Mouse (Mus musculus): ENCODE results near the gene Lrrc29.

The Lrrc29 gene

GRCm38 (mm10) chr8:105326141-105326672 lies at the start of gene Lrrc29, which contains the start of gene Tmem208:
TSS of gene Lrrc29 (minus strand) at chr8:105326278.
TSS of gene Tmem208 (plus strand) at chr8:105326354.
- peak; percentile 99 for DNase-seq (ENCODE audit: low spot score in 2 of 2)

- DNase-seq (ENCODE audit: low spot score in 2 of 2): peak; percentile 42 to 77
Measured at GRCm38 (mm10) chr8:105374513-105374966, 48.5 kb upstream of the Lrrc29 start.

- no peak for DNase-seq (ENCODE audit: low spot score in 2 of 2)
Measured at GRCm38 (mm10) chr8:105373032-105373431, 47.0 kb upstream of the Lrrc29 start, which contains the start of gene Plekhg4. TSS of gene Plekhg4 (plus strand) at chr8:105373274.

- no peak for DNase-seq (ENCODE audit: low spot score in 2 of 2)
Measured at GRCm38 (mm10) chr8:105372473-105372872, 46.4 kb upstream of the Lrrc29 start.

GRCm38 (mm10) chr8:105367107-105367506 lies 41.0 kb upstream of the Lrrc29 start:
- no peak for DNase-seq (ENCODE audit: low spot score in 2 of 2)

GRCm38 (mm10) chr8:105361751-105362702 lies 35.9 kb upstream of the Lrrc29 start:
- no peak for DNase-seq (ENCODE audit: low spot score in 2 of 2)

- no peak for DNase-seq (ENCODE audit: low spot score in 2 of 2)
Measured at GRCm38 (mm10) chr8:105359646-105360045, 33.6 kb upstream of the Lrrc29 start.

GRCm38 (mm10) chr8:105359208-105359607 lies 33.1 kb upstream of the Lrrc29 start:
- no peak for DNase-seq (ENCODE audit: low spot score in 2 of 2)

GRCm38 (mm10) chr8:105356681-105357080 lies 30.6 kb upstream of the Lrrc29 start:
- DNase-seq (ENCODE audit: low spot score in 2 of 2): no peak

GRCm38 (mm10) chr8:105355179-105356024 lies 29.3 kb upstream of the Lrrc29 start:
- DNase-seq (ENCODE audit: low spot score in 2 of 2): no peak

GRCm38 (mm10) chr8:105354549-105354948 lies 28.5 kb upstream of the Lrrc29 start:
- no peak for DNase-seq (ENCODE audit: low spot score in 2 of 2)

GRCm38 (mm10) chr8:105353583-105354135 lies 27.6 kb upstream of the Lrrc29 start:
- no peak for DNase-seq (ENCODE audit: low spot score in 2 of 2)

- DNase-seq (ENCODE audit: low spot score in 2 of 2): no peak
Measured at GRCm38 (mm10) chr8:105350186-105350585, 24.1 kb upstream of the Lrrc29 start.

GRCm38 (mm10) chr8:105349096-105349771 lies 23.2 kb upstream of the Lrrc29 start:
- DNase-seq (ENCODE audit: low spot score in 2 of 2): peak in 1 of 2 experiments; percentile 65

GRCm38 (mm10) chr8:105348450-105349095 lies 22.5 kb upstream of the Lrrc29 start, which contains the start of gene Slc9a5:
TSS of gene Slc9a5 (plus strand) at chr8:105348843.
- peak in 1 of 2 experiments; percentile 70 for DNase-seq (ENCODE audit: low spot score in 2 of 2)

GRCm38 (mm10) chr8:105347428-105348221 lies 21.5 kb upstream of the Lrrc29 start, which contains the start of gene Fhod1:
TSS of gene Fhod1 (minus strand) at chr8:105347953.
- DNase-seq (ENCODE audit: low spot score in 2 of 2): peak; percentile 91 to 93

GRCm38 (mm10) chr8:105346611-105347427 lies 20.7 kb upstream of the Lrrc29 start:
- peak in 1 of 2 experiments; percentile 67 for DNase-seq (ENCODE audit: low spot score in 2 of 2)

Measured in spleen, postnatal 4 days (tissue).